Mouse (Mus musculus) retina, postnatal 1 day (tissue): ENCODE results near the gene Actr6.
"Not testable (repeated sequence)": the region's sequence is repeated elsewhere in the genome, so short reads cannot be mapped to it uniquely, and the experiment has no call there.

ENCODE experiments used
- DNase-seq: peaks from one replicate; pipeline ENCODE4 v3.0.0-alpha.2; 2012

Actr6 gene

DNA sequence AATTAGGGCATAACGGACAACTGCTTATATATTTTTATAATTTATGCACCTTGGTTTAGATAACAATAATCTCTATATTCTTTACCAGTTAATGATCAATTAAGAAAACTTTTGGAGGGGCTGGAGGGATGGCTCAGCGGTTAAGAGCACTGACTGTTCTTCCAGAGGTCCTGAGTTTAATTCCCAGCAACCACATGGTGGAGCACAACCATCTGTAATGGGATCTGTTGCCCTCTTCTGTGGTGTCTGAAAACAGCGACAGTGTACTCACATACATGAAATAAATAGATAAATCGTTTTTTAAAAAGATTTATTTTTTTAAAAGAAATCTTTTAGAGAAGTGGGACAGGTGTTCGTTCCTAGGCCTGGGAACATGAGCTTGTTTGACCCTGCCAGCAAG lies 5.0 kb upstream of the Actr6 start:
- DNase-seq: no peak

DNA sequence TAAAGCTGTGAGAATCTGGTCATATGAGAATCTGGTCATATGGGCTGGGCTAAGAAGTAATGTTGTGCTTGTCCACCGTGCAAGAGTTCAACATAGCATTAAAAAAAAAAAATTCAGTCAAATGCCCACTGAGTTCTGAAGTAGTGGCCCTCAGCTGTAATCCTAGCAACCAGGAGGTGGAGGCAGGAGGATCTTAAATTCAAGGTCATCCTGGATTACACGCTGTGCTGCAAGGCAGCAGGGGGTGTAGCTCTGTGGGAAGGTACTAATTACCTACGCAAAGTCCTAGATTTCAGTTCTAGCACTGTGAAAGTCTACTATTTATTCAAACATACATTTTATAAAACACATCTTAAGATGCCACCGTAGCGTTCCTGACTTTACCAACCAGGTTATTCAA lies 754 bp downstream of the Actr6 start:
- peak; percentile 9 for DNase-seq

GRCm38 (mm10) chr10:89730386-89730785 lies 1.7 kb downstream of the Actr6 start:
- DNase-seq: no peak

- DNase-seq: no peak
Observed at GRCm38 (mm10) chr10:89722247-89723195, 9.6 kb downstream of the Actr6 start.

DNA sequence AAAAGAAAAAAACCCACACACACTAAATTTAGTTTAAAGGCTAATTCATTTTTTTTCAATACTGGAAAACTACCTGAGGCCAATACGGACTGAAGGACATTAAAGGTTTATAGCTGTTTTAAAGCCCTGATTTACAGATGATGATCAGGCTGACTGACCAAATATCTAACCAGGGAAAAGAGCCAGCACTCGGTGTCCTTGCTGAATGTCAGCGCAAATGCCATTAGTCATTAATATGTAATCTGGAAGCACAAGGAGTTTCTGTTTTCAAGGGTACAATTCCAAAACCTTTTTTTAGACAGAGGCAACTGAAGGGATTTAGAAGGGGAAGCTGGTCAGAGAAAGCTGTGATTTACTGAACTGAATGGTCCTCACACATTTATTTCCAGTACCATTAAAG lies 11.3 kb downstream of the Actr6 start:
- DNase-seq: no peak

DNA sequence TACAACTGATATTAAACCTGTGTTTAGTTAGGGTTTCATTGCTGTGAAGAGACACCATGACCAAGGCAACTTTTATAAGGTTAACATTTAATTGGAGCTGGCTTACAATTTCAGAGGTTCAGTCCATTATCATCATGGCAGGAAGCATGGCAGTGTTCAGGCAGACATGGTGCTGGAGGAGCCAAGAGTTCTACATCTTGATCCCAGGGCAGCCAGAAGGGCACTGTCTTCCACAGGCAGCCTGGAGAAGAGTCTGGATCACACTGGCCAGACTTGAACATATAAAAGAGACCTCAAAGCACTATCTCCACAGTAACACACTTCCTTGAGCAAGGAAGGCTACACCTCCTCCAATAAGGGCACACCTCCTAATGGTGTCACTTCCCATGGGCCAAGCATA lies 11.8 kb downstream of the Actr6 start:
- DNase-seq: no peak

DNA sequence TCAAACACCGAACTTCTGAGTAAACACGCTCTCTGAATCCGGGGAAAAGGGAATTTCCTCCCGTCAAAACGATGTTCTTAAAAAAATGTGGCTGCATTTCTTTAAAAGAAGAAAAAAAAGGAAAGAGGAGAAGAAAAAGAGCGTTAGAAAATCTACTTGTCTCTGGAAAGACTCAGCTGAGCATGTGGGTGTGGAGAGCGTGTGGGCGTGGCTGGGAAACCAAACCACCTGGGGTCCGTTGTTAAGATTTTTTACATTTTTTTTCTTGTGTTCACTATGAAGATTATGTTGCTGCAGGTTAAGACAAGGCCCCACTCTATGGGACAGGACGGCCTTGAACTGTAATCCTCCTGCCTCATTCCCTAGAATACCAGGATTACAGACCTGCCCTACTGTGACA lies 17.2 kb downstream of the Actr6 start:
- no peak for DNase-seq

GRCm38 (mm10) chr10:89708720-89709119 lies 23.4 kb downstream of the Actr6 start:
- peak; percentile 22 for DNase-seq

- no peak for DNase-seq
Observed at GRCm38 (mm10) chr10:89707397-89707796, 24.7 kb downstream of the Actr6 start.

DNA sequence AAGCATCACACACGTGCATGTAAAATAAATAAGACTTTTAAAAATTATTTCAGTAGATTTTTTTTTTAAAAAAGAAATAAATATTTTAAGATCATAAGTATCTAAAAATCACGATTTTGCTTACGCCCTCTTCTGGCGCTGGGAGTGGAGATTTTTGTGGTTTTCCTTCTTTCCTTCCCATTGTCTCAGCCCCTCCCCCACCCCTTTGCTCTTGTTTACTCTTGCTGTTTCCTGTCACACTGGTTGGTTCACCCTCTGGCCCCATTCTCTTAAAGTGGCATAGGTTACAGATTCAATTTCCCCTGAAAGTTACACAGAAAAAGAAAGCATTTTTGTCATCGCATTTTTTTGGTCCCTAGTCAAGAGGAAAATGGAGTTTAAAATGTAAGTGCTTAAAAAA lies 29.1 kb downstream of the Actr6 start:
- DNase-seq: no peak

DNA sequence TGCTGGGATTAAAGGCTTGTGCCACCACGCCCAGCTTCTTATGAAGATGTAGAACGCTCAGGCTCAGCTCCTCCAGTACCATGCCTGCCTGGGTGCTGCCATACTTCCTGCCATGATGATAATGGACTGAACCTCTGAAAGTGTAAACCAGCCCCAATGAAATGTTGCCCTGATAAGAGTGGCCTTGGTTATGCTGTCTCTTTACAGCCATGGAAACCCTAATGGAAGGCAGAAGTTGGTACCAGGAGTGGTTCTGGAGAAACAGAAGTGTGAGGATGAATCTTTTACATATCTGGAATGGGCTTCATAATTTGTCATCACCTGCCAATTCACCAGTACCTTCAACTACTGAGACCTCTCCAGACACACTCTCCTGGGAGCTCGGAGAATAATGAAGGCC lies 34.1 kb downstream of the Actr6 start:
- no peak for DNase-seq

GRCm38 (mm10) chr10:89696270-89696669 lies 35.8 kb downstream of the Actr6 start:
- DNase-seq: not testable (repeated sequence)

- DNase-seq: no peak
Observed at GRCm38 (mm10) chr10:89695194-89695911, 36.7 kb downstream of the Actr6 start.

GRCm38 (mm10) chr10:89690021-89690420 lies 42.1 kb downstream of the Actr6 start:
- no peak for DNase-seq

- no peak for DNase-seq
Observed at GRCm38 (mm10) chr10:89687455-89687854, 44.6 kb downstream of the Actr6 start.

DNA sequence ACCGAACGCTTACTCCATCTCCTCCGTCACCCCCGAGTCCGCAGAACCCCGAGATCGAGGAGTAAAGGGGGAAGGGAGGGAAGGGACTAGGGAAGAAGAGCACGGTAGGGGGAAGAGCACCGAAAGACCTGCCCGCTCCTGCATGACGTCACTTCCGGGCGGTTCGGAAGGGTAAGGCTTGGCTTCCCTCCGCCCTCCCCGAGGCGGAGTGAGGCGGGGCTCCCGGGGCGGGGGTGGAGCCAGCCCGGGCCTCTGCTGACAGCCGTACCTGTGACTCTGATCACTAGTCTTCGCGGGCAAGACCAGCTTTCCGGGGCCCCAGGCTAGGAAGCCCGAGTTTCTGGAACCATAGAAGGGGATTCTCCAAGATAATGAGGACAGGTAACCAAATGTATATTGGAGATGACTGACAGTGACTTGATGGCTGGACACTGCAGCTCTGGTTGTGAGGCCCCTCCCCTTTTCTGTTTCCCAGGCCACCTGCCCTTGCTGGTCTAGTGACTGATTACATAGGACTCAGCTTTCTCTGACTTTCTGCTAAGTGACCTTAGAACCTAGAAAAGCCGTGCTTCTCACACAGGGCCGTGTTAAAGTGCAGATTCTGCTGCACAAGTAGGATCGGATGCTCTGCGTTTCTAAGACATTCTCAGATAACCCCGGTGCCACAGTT lies 45.8 kb downstream of the Actr6 start, which contains the start of gene Scyl2:
Gene Scyl2, minus strand, starts transcription at position 147 of the 670 bp plus-strand sequence.
- DNase-seq: peak; percentile 96

DNA sequence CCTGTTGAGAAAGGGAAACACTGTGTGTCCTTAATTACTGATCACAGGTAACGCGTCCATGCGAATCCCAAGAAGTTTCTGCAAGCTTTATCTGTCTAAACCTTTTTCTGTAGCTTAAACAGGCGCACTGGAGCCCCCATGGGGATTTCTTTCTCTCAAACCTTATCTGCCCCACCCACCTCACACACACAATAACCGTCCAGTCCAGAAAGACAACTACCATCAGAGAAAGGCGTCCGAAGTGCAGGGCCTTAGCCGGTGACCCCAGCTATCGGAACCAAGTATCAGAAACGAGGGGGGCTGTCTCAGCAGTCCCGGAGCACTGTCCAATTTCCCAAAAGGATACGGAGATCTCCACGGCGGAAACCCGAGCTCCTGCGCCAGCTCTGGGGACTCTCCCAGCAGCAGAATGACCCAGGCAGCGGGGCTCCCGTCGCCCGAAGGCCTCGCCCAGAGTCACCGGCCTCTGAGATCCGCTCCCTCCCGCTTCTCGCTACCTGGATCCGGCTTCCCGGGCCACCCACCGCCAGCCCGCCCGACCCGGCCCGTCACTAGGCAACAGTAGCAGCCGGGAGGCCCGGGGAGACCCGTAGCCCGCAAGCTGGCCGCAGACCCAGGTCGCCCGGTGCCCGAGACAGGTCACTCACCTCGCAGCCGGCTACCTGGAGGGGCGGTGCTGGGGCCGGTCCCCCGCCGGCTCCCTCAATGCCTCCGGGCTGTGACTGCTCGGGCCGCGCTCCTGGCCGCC lies 46.5 kb downstream of the Actr6 start:
- DNase-seq: no peak

DNA sequence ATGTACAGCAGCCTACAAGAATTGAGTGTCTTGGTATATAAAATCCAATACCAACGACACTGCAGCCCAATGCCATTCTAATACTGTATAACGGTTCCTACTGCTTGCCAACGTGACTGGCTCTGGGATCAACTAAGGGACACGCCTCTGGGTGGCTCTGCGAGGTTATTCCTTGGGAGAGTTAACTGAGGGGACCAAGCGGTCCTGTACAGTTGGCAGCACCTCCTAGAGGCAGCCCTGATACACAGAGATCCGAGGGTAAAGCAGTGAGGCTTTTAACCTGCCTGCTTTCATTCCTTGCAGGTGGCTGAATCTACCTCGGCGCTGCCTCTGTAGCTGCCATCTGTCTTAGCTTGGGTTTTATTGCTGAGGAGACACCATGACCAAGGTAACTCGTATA lies 49.1 kb downstream of the Actr6 start:
- DNase-seq: no peak

- DNase-seq: no peak
Observed at GRCm38 (mm10) chr10:89682157-89682556, 49.9 kb downstream of the Actr6 start.

DNA sequence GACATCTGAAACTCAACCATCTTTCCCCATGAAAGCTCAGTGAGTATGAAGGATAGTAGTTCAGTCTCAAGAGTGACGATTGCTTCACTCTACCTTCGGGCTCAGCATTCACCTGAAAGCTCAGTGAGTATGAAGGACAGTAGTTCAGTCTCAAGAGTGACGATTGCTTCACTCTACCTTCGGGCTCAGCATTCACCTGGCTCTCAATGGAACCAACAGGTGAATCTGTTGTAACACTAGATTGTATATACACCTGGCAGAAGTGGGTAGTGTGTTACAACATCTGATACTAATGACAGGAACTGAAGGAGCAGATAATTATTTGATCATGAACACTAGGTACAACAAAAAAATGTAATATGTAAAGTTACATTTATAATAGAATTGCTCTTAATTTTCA lies 50.4 kb downstream of the Actr6 start:
- no peak for DNase-seq

DNA sequence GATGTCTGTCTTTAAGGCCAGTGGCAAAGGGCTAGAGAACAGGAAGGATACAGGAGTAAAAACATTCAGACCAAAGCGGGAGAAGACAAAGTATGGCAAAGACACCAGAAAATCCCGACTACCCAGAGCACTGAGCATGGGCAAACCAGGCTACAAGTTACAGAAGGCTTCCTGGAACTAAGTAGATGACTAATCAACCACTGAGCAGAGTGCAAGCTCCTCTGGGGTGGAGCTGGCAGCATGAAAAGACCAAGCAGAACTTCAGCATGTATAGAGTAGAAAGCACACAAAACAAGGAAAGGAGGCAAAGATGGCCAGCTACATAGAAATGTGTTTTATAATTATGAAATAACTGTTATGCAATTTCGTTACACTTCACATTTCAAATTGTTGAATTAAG lies 51.6 kb downstream of the Actr6 start:
- DNase-seq: no peak

GRCm38 (mm10) chr10:89679448-89679847 lies 52.6 kb downstream of the Actr6 start:
- no peak for DNase-seq

DNA sequence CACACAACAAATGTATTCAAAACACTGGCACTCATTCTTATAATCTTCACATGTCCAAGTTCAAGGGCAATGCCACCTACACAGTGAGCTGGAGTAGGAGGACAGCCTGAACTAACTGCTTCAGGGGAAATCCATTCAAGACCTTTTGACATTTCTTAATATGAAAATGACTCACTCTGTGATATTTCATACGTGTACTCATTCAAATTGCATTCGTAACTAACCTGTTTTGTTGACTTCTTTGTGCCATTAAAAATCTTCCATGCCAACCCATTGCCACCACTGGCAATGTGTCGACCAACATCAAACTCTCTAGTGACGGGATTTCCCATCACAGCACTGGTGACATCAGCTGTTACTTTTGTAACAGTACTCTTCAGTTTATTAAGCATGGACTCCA lies 54.0 kb downstream of the Actr6 start:
- no peak for DNase-seq
